Mouse (Mus musculus) cortical plate, adult 2 months (tissue): ENCODE data around the gene Ppm1l. TPM values are rescaled to one million over a fixed set of nuclear protein-coding genes. Genes with fewer than 3 reads are reported as not detected.
A peak's percentile ranks its signal among the peaks of the same experiment; 100 is the strongest.

ENCODE experiments used
- H3K27ac ChIP-seq: fragments of 200-500 bp; 2 replicates; pipeline ENCODE4 v1.5.1; 2012; ENCODE audit warnings: low read length, control low read depth, inconsistent platforms; ENCODE audit not compliant: insufficient read depth
- H3K4me1 ChIP-seq: fragments of 200-500 bp; 2 replicates; pipeline ENCODE4 v1.6.1; 2011; ENCODE audit warnings: low read length; ENCODE audit not compliant: control insufficient read depth, insufficient read depth
- H3K4me3 ChIP-seq: fragments of 200-500 bp; 2 replicates; pipeline ENCODE4 v1.5.1; 2011; ENCODE audit warnings: mild to moderate bottlenecking, low read length, control low read depth; ENCODE audit not compliant: insufficient read depth
- CTCF ChIP-seq: fragments of 200-500 bp; IDR thresholded peaks from 2 replicates; pipeline ENCODE4 v1.5.1; 2011; ENCODE audit warnings: mild to moderate bottlenecking, control low read depth, low read length; ENCODE audit not compliant: insufficient read depth; ENCODE audit errors: extremely low read depth
- POLR2A ChIP-seq: fragments of 200-500 bp; IDR thresholded peaks from 2 replicates; pipeline ENCODE4 v1.6.1; 2011; ENCODE audit warnings: mild to moderate bottlenecking, low read length, control low read depth; ENCODE audit not compliant: insufficient read depth; ENCODE audit errors: extremely low read depth
- polyA plus RNA-seq: library from polyadenylated mRNA; depleted of rRNA; stranded (reverse); fragments of >200 nt; gene quantifications from 2 replicates; pipeline ENCODE4 v1.2.3, GENCODE M21; 2012

Gene Ppm1l
- polyA plus RNA-seq, 1 experiment, result 35.3 TPM

- Histone ChIP-seq H3K4me1 (no peaks in the 10 kb centered on the region; the same call in 1 of the 2 replicates), H3K27ac (no peak overlapping the region), H3K4me3 (no peak overlapping the region)
- TF ChIP-seq CTCF (no peak), POLR2A (no peak)
These were observed 110.6 kb downstream of the Ppm1l start for GRCm38 (mm10) chr3:69427259-69427658.

GRCm38 (mm10) chr3:69428221-69428620 lies 111.6 kb downstream of the Ppm1l start:
- no peaks in the 10 kb centered on the region for H3K4me1 ChIP-seq
- TF ChIP-seq POLR2A, result no peak
- TF ChIP-seq CTCF, result no peak
- no peak overlapping the region for H3K27ac ChIP-seq
- H3K4me3 ChIP-seq, result no peak overlapping the region

GRCm38 (mm10) chr3:69429319-69429718 lies 112.7 kb downstream of the Ppm1l start:
- TF ChIP-seq POLR2A, result no peak
- no peak for TF ChIP-seq CTCF
- Histone ChIP-seq H3K4me3 (no peak overlapping the region), H3K4me1 (no peaks in the 10 kb centered on the region; the same call in 1 of the 2 replicates), H3K27ac (no peak overlapping the region)

GRCm38 (mm10) chr3:69433580-69433979 lies 116.9 kb downstream of the Ppm1l start:
- Histone ChIP-seq H3K27ac (no peak overlapping the region), H3K4me3 (no peak overlapping the region), H3K4me1 (no peaks in the 10 kb centered on the region; the same call in 1 of the 2 replicates)
- TF ChIP-seq CTCF, result no peak
- TF ChIP-seq POLR2A, result no peak

GRCm38 (mm10) chr3:69438773-69439514 lies 122.3 kb downstream of the Ppm1l start:
- Histone ChIP-seq H3K4me1 (peaks cover 2% of the 10 kb centered on the region), H3K27ac (no peak overlapping the region), H3K4me3 (no peak overlapping the region)
- TF ChIP-seq CTCF (no peak), POLR2A (no peak)

- TF ChIP-seq CTCF (no peak), POLR2A (no peak)
These were observed 124.1 kb downstream of the Ppm1l start for GRCm38 (mm10) chr3:69440761-69441160.

GRCm38 (mm10) chr3:69446989-69447388 lies 130.3 kb downstream of the Ppm1l start:
- peak overlapping the region; percentile 78; the same call in 1 of the 2 replicates for H3K27ac ChIP-seq
- TF ChIP-seq POLR2A (no peak), CTCF (no peak)

More at GRCm38 (mm10) chr3:69440761-69441160, 124.1 kb downstream of the Ppm1l start:
- H3K27ac ChIP-seq, result no peak overlapping the region
- H3K4me3 ChIP-seq, result no peak overlapping the region
- peaks cover 2% of the 10 kb centered on the region for H3K4me1 ChIP-seq

GRCm38 (mm10) chr3:69449041-69449440 lies 132.4 kb downstream of the Ppm1l start:
- H3K4me1 ChIP-seq, result peaks cover 5% of the 10 kb centered on the region
- no peak overlapping the region for H3K4me3 ChIP-seq
- TF ChIP-seq CTCF, result no peak
- TF ChIP-seq POLR2A, result no peak
- no peak overlapping the region for H3K27ac ChIP-seq

More at GRCm38 (mm10) chr3:69446989-69447388, 130.3 kb downstream of the Ppm1l start:
- H3K4me3 ChIP-seq, result no peak overlapping the region
- H3K4me1 ChIP-seq, result peaks cover 5% of the 10 kb centered on the region

- TF ChIP-seq CTCF (no peak), POLR2A (no peak)
- no peak overlapping the region for H3K27ac ChIP-seq
- no peak overlapping the region for H3K4me3 ChIP-seq
- peaks cover 4% of the 10 kb centered on the region; the same call in 1 of the 2 replicates for H3K4me1 ChIP-seq
These were observed 137.7 kb downstream of the Ppm1l start for GRCm38 (mm10) chr3:69454330-69454729.

- no peak for TF ChIP-seq CTCF
- TF ChIP-seq POLR2A, result no peak
- Histone ChIP-seq H3K4me1 (peaks cover 4% of the 10 kb centered on the region; the same call in 1 of the 2 replicates), H3K4me3 (no peak overlapping the region), H3K27ac (no peak overlapping the region)
These were observed 139.4 kb downstream of the Ppm1l start for GRCm38 (mm10) chr3:69456071-69456470.

GRCm38 (mm10) chr3:69458756-69459155 lies 142.1 kb downstream of the Ppm1l start:
- H3K4me3 ChIP-seq, result no peak overlapping the region

More at GRCm38 (mm10) chr3:69458756-69459155, 142.1 kb downstream of the Ppm1l start:
- no peak for TF ChIP-seq CTCF
- no peak for TF ChIP-seq POLR2A
- Histone ChIP-seq H3K27ac (peak overlapping the region; percentile 67; the same call in 1 of the 2 replicates), H3K4me1 (peaks cover 4% of the 10 kb centered on the region; the same call in 1 of the 2 replicates)
